Mouse (Mus musculus) embryonic facial prominence, embryonic 12.5 days (tissue): ENCODE results near the gene Nap1l1. TPM values are rescaled to one million over a fixed set of nuclear protein-coding genes. Genes with fewer than 3 reads are reported as not detected.

Source experiments
- ATAC-seq: fragments of 200-750 bp; cut with Nextera tagmentation; 2 replicates; pipeline ENCODE4 v1.8.0; 2017; ENCODE audit not compliant: insufficient number of reproducible peaks, insufficient read depth, low FRiP score, low TSS enrichment
- H3K27ac ChIP-seq: fragments of 300-500 bp; sonication (generic); 2 replicates; pipeline ENCODE4 v1.5.1; 2016; ENCODE audit warnings: mild to moderate bottlenecking
- H3K27me3 ChIP-seq: fragments of 300-500 bp; sonication (generic); 2 replicates; pipeline ENCODE4 v1.6.1; 2016; ENCODE audit warnings: mild to moderate bottlenecking, moderate library complexity
- H3K36me3 ChIP-seq: fragments of 300-500 bp; sonication (generic); 2 replicates; pipeline ENCODE4 v1.6.1; 2016; ENCODE audit warnings: mild to moderate bottlenecking
- H3K4me1 ChIP-seq: fragments of 300-500 bp; sonication (generic); 2 replicates; pipeline ENCODE4 v1.6.1; 2016
- H3K4me2 ChIP-seq: fragments of 300-500 bp; sonication (generic); replicated peaks from 2 replicates; pipeline ENCODE4 v1.6.1; 2016; ENCODE audit warnings: mild to moderate bottlenecking, moderate library complexity
- H3K4me3 ChIP-seq: fragments of 300-500 bp; sonication (generic); 2 replicates; pipeline ENCODE4 v1.5.1; 2016; ENCODE audit warnings: mild to moderate bottlenecking
- H3K9ac ChIP-seq: fragments of 300-500 bp; sonication (generic); 2 replicates; pipeline ENCODE4 v1.6.1; 2016; ENCODE audit warnings: mild to moderate bottlenecking, moderate library complexity
- H3K9me3 ChIP-seq: fragments of 300-500 bp; sonication (generic); 2 replicates; pipeline ENCODE4 v1.6.1; 2016; ENCODE audit warnings: mild to moderate bottlenecking, moderate library complexity
- WGBS: fragments of 180-500 bp; shearing (Covaris S2); methylation state at CpG from one replicate; pipeline ENCODE4 v1.1.7; 2016; 5-methylcytosine and 5-hydroxymethylcytosine counted together
- polyA plus RNA-seq: library from polyadenylated mRNA; unstranded; fragments of >200 nt; fragmentation: Nextera tagmentation; extraction: Ambion mirVana; gene quantifications from 2 replicates; pipeline ENCODE4 v1.2.1, GENCODE M21; 2016

Nap1l1 gene
- polyA plus RNA-seq, 1 experiment from 2014 or later = 315 TPM

DNA sequence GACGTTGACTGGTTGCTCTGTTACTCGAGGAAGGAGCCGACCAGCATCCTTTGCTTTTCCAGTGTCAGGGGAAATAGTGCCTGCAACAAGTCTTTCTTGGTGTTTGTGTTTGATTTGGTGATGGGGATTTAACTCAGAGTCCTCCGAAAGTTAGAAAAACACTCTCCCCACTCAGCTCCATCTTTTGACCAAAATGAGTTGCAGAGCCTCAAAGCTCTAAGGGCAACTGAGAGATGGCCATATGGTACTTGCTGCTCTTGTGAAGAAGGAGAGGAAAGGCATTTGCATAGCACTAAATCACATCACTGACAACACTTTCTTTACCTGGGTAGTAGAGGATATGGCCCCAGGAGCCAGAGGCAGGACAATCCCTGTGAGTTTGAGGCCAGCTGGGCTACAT lies 45.3 kb downstream of the Nap1l1 start:
- Histone ChIP-seq H3K4me3 (no peak overlapping the region), H3K9ac (no peak overlapping the region), H3K4me2 (no peak overlapping the region), H3K27me3 (no peaks in the 10 kb centered on the region), H3K4me1 (peaks cover 23% of the 10 kb centered on the region), H3K27ac (no peak overlapping the region), H3K9me3 (no peaks in the 10 kb centered on the region), H3K36me3 (no peaks in the 10 kb centered on the region)
- ATAC-seq = no peak
- 84% methylated on average over 4 of the region's 4 CpGs for WGBS

DNA sequence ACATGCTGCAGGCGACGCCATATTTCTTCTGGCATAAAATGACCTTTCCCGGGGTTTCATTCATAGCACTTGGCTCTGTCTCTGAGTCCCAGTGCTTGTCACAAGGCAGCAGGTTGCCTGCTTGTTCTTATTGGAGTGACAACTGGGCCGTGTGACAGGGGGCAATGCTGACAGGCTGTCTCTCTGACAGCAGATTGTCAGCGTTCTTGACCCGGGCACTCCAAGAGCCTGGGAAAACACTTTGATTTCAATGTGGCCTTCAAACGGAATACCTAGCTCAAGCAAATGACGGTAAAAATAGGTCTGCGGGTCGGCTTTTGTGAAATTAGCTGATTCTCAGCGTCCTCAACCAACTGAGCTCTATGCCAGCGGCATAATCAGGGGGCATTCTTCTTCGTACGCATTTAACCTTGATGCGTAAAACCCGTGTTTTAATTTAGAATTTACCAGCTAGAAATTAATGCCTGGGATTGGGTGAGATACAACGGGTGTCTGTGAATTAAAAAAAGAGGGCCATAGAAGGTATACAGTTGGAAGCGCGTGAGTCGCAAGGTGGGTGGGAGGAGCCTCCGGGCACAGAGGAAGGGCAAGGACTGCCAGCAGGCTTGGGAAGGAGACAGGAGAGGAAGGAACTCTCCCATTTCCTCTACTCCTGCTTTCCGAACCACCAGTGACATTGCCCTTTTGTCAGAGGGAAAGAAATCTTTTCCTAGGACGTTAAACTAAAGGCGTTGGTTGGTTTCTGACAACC lies 46.8 kb downstream of the Nap1l1 start:
- 49% methylated on average over 24 of the region's 24 CpGs for WGBS
- peak overlapping the region; percentile 24 for H3K4me2 ChIP-seq
- H3K4me1 ChIP-seq = peaks cover 23% of the 10 kb centered on the region

GRCm38 (mm10) chr10:111520621-111521020 lies 47.6 kb downstream of the Nap1l1 start:
- WGBS = 63% methylated on average over 3 of the region's 3 CpGs
- no peaks in the 10 kb centered on the region for H3K27me3 ChIP-seq
- H3K4me1 ChIP-seq = peaks cover 21% of the 10 kb centered on the region
- H3K4me3 ChIP-seq = no peak overlapping the region
- H3K9me3 ChIP-seq = no peaks in the 10 kb centered on the region
- no peak overlapping the region for H3K9ac ChIP-seq
- no peak overlapping the region for H3K27ac ChIP-seq
- no peak for ATAC-seq
- H3K36me3 ChIP-seq = no peaks in the 10 kb centered on the region
- no peak overlapping the region for H3K4me2 ChIP-seq

More for the DNA sequence above, 46.8 kb downstream of the Nap1l1 start:
- H3K9me3 ChIP-seq = no peaks in the 10 kb centered on the region
- no peak overlapping the region for H3K9ac ChIP-seq
- H3K36me3 ChIP-seq = no peaks in the 10 kb centered on the region
- H3K4me3 ChIP-seq = 0 out of 2 replicates have a peak overlapping the region, but pooled peaks have one; percentile 2
- ATAC-seq = no peak
- no peaks in the 10 kb centered on the region for H3K27me3 ChIP-seq
- H3K27ac ChIP-seq = no peak overlapping the region

- no peak overlapping the region for H3K4me3 ChIP-seq
- ATAC-seq = no peak
- H3K4me2 ChIP-seq = no peak overlapping the region
- 54% methylated on average over 4 of the region's 4 CpGs for WGBS
- no peaks in the 10 kb centered on the region for H3K36me3 ChIP-seq
- no peaks in the 10 kb centered on the region for H3K27me3 ChIP-seq
- H3K9me3 ChIP-seq = no peaks in the 10 kb centered on the region
- H3K4me1 ChIP-seq = peaks cover 13% of the 10 kb centered on the region
- no peak overlapping the region for H3K9ac ChIP-seq
- H3K27ac ChIP-seq = no peak overlapping the region
These were observed 48.6 kb downstream of the Nap1l1 start for GRCm38 (mm10) chr10:111521636-111522035.

- Histone ChIP-seq H3K36me3 (no peaks in the 10 kb centered on the region), H3K4me3 (no peak overlapping the region)
- 75% methylated on average over 4 of the region's 4 CpGs for WGBS
These were observed 49.2 kb downstream of the Nap1l1 start for GRCm38 (mm10) chr10:111522230-111522629.

DNA sequence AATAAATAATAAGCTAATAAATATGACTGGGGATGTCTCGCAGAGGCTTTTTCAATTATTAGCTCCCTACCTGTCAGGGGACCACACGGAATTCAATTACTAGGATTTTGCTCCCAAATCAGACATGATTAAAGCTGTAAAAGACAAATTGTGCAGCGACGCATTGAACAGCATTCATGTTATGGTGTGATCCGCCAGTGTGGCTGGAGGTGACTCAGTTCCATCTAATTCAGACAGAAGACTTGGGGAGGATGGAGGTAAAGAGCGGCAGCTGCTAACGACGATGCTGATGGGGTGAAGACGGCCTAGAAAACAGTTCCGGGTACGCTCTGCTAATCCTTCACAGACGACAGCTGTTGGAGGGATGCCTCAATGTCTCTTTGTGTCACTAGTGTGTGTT lies 50.9 kb downstream of the Nap1l1 start:
- 64% methylated on average over 12 of the region's 12 CpGs for WGBS
- Histone ChIP-seq H3K27ac (no peak overlapping the region), H3K36me3 (no peaks in the 10 kb centered on the region), H3K27me3 (no peaks in the 10 kb centered on the region), H3K9me3 (no peaks in the 10 kb centered on the region), H3K4me2 (no peak overlapping the region), H3K9ac (no peak overlapping the region), H3K4me3 (no peak overlapping the region), H3K4me1 (peaks cover 16% of the 10 kb centered on the region)
- ATAC-seq = no peak

More at GRCm38 (mm10) chr10:111522230-111522629, 49.2 kb downstream of the Nap1l1 start:
- Histone ChIP-seq H3K27me3 (no peaks in the 10 kb centered on the region), H3K4me1 (peaks cover 16% of the 10 kb centered on the region), H3K27ac (no peak overlapping the region), H3K9me3 (no peaks in the 10 kb centered on the region), H3K9ac (no peak overlapping the region), H3K4me2 (no peak overlapping the region)
- no peak for ATAC-seq

GRCm38 (mm10) chr10:111527057-111527456 lies 54.0 kb downstream of the Nap1l1 start:
- Histone ChIP-seq H3K9ac (no peak overlapping the region), H3K27ac (no peak overlapping the region), H3K9me3 (no peaks in the 10 kb centered on the region), H3K4me2 (no peak overlapping the region), H3K4me3 (no peak overlapping the region), H3K27me3 (no peaks in the 10 kb centered on the region), H3K36me3 (no peaks in the 10 kb centered on the region), H3K4me1 (peaks cover 6% of the 10 kb centered on the region)
- no peak for ATAC-seq
- 63% methylated on average over 5 of the region's 5 CpGs for WGBS

DNA sequence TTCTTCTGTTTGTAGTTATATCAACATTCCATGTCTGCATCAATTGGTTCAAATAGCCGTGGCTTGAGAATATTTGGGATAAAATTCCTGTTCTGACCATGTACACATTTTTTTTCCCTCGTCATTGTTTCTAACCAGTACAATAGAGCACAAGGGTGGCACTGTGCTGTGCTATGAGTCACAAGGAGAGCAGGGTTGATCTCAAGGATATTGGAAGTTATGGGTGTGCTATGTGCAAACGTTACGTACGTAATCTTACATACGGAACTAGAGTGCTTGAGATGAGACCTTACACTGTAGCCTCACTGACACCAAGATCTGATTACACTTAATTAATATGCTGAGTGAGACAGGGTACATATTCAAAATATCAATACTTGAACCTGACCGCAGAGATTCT lies 54.6 kb downstream of the Nap1l1 start:
- no peak overlapping the region for H3K9ac ChIP-seq
- no peaks in the 10 kb centered on the region for H3K9me3 ChIP-seq
- no peaks in the 10 kb centered on the region for H3K36me3 ChIP-seq
- H3K4me1 ChIP-seq = peaks cover 6% of the 10 kb centered on the region
- 81% methylated on average over 7 of the region's 7 CpGs for WGBS
- no peak overlapping the region for H3K4me2 ChIP-seq
- no peak overlapping the region for H3K27ac ChIP-seq
- no peaks in the 10 kb centered on the region for H3K27me3 ChIP-seq
- H3K4me3 ChIP-seq = no peak overlapping the region
- ATAC-seq = no peak

DNA sequence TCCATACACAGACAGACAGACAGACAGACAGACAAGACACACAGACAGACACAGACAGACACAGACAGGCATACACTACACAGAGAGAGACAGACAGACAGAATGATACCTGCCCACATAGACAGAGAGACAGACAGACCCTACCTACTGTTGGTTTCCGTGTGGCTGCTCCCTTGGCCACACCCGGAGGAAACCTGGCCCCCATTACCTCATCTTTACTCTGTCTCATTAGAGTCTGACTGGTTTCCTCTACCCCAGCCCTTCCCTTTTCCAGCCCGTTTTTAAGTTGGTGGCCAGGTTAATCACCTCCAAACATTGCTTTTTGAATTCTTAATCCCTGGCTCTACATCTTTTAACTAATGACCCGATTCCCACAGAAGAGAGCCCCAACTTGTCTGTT lies 55.3 kb downstream of the Nap1l1 start:
- Histone ChIP-seq H3K4me3 (no peak overlapping the region), H3K9me3 (no peaks in the 10 kb centered on the region), H3K36me3 (no peaks in the 10 kb centered on the region), H3K4me1 (peaks cover 6% of the 10 kb centered on the region), H3K9ac (no peak overlapping the region), H3K4me2 (no peak overlapping the region), H3K27ac (no peak overlapping the region), H3K27me3 (no peaks in the 10 kb centered on the region)
- 66% methylated on average over 4 of the region's 4 CpGs for WGBS
- no peak for ATAC-seq

- Histone ChIP-seq H3K4me3 (no peak overlapping the region), H3K27ac (no peak overlapping the region), H3K36me3 (no peaks in the 10 kb centered on the region), H3K9me3 (no peaks in the 10 kb centered on the region), H3K4me2 (no peak overlapping the region), H3K4me1 (peaks cover 6% of the 10 kb centered on the region), H3K27me3 (no peaks in the 10 kb centered on the region), H3K9ac (no peak overlapping the region)
- ATAC-seq = no peak
- 86% methylated on average over 7 of the region's 7 CpGs for WGBS
These were observed 57.4 kb downstream of the Nap1l1 start for GRCm38 (mm10) chr10:111530398-111530797.

GRCm38 (mm10) chr10:111534691-111535090 lies 61.7 kb downstream of the Nap1l1 start:
- peaks cover 29% of the 10 kb centered on the region for H3K4me1 ChIP-seq
- no peak overlapping the region for H3K4me2 ChIP-seq
- H3K4me3 ChIP-seq = no peak overlapping the region
- no peaks in the 10 kb centered on the region for H3K9me3 ChIP-seq
- WGBS = 65% methylated on average over 8 of the region's 8 CpGs
- no peaks in the 10 kb centered on the region for H3K27me3 ChIP-seq
- H3K36me3 ChIP-seq = no peaks in the 10 kb centered on the region
- no peak overlapping the region for H3K9ac ChIP-seq
- 0 out of 2 replicates have a peak overlapping the region, but pooled peaks have one; percentile 1 for H3K27ac ChIP-seq
- ATAC-seq = no peak

GRCm38 (mm10) chr10:111537410-111537809 lies 64.4 kb downstream of the Nap1l1 start:
- WGBS = 82% methylated on average over 19 of the region's 19 CpGs
- H3K9ac ChIP-seq = no peak overlapping the region
- H3K9me3 ChIP-seq = no peaks in the 10 kb centered on the region
- H3K4me3 ChIP-seq = no peak overlapping the region
- no peaks in the 10 kb centered on the region for H3K27me3 ChIP-seq
- H3K4me1 ChIP-seq = peaks cover 36% of the 10 kb centered on the region
- no peak overlapping the region for H3K4me2 ChIP-seq
- H3K27ac ChIP-seq = no peak overlapping the region
- no peak for ATAC-seq
- H3K36me3 ChIP-seq = no peaks in the 10 kb centered on the region
